Mouse (Mus musculus): ENCODE data around the gene N4bp2. TPM values are rescaled to one million over a fixed set of nuclear protein-coding genes. Genes with fewer than 3 reads are reported as not detected.
"Not testable (repeated sequence)": the region's sequence is repeated elsewhere in the genome, so short reads cannot be mapped to it uniquely, and the experiment has no call there.

N4bp2 gene
- total RNA-seq (2014; fragmentation: Nextera tagmentation) (29.1 and 76.5 TPM in 2 replicates), total RNA-seq (2017) (32.6 and 33.5 TPM in 2 replicates)

- peak; percentile 47 for ATAC-seq (replicated peaks; ENCODE audit: poor library complexity, severe bottlenecking)
Observed at GRCm38 (mm10) chr5:65763088-65763915, at the start of gene N4bp2. N4bp2 (plus strand) TSS chr5:65763521.

GRCm38 (mm10) chr5:65715084-65715483 is 48.2 kb upstream of the N4bp2 start:
- no peak for ATAC-seq (replicated peaks; ENCODE audit: poor library complexity, severe bottlenecking)

- 0 out of 2 replicates have a peak, but pooled peaks have one; percentile 35 for ATAC-seq (replicated peaks; ENCODE audit: poor library complexity, severe bottlenecking)
Observed at GRCm38 (mm10) chr5:65717063-65717902, 46.0 kb upstream of the N4bp2 start.

- not testable (repeated sequence) for ATAC-seq (replicated peaks; ENCODE audit: poor library complexity, severe bottlenecking)
Observed at GRCm38 (mm10) chr5:65717903-65718211, 45.5 kb upstream of the N4bp2 start.

GRCm38 (mm10) chr5:65718368-65718767 is 45.0 kb upstream of the N4bp2 start:
- peak; percentile 52 for ATAC-seq (replicated peaks; ENCODE audit: poor library complexity, severe bottlenecking)

- peak; percentile 93 for ATAC-seq (replicated peaks; ENCODE audit: poor library complexity, severe bottlenecking)
Observed at GRCm38 (mm10) chr5:65724311-65725054, 38.8 kb upstream of the N4bp2 start.

GRCm38 (mm10) chr5:65731173-65732007 is 31.9 kb upstream of the N4bp2 start:
- no peak for ATAC-seq (replicated peaks; ENCODE audit: poor library complexity, severe bottlenecking)

GRCm38 (mm10) chr5:65735601-65736000 is 27.7 kb upstream of the N4bp2 start:
- ATAC-seq (replicated peaks; ENCODE audit: poor library complexity, severe bottlenecking), result no peak

- ATAC-seq (replicated peaks; ENCODE audit: poor library complexity, severe bottlenecking), result peak; percentile 33; the same call in 1 of the 2 replicates
Observed at GRCm38 (mm10) chr5:65739366-65739765, 24.0 kb upstream of the N4bp2 start.

- no peak for ATAC-seq (replicated peaks; ENCODE audit: poor library complexity, severe bottlenecking)
Observed at GRCm38 (mm10) chr5:65746908-65747307, 16.4 kb upstream of the N4bp2 start.

GRCm38 (mm10) chr5:65748386-65748785 is 14.9 kb upstream of the N4bp2 start:
- ATAC-seq (replicated peaks; ENCODE audit: poor library complexity, severe bottlenecking), result no peak

- ATAC-seq (replicated peaks; ENCODE audit: poor library complexity, severe bottlenecking), result peak; percentile 68
Observed at GRCm38 (mm10) chr5:65748880-65749279, 14.4 kb upstream of the N4bp2 start.

- ATAC-seq (replicated peaks; ENCODE audit: poor library complexity, severe bottlenecking), result no peak
Observed at GRCm38 (mm10) chr5:65752021-65752420, 11.3 kb upstream of the N4bp2 start.

GRCm38 (mm10) chr5:65755859-65756258 is 7.5 kb upstream of the N4bp2 start:
- ATAC-seq (replicated peaks; ENCODE audit: poor library complexity, severe bottlenecking), result no peak

- no peak for ATAC-seq (replicated peaks; ENCODE audit: poor library complexity, severe bottlenecking)
Observed at GRCm38 (mm10) chr5:65757110-65757509, 6.2 kb upstream of the N4bp2 start.

- ATAC-seq (replicated peaks; ENCODE audit: poor library complexity, severe bottlenecking), result no peak
Observed at GRCm38 (mm10) chr5:65760041-65760440, 3.3 kb upstream of the N4bp2 start.

- no peak for ATAC-seq (replicated peaks; ENCODE audit: poor library complexity, severe bottlenecking)
Observed at GRCm38 (mm10) chr5:65760599-65760998, 2.7 kb upstream of the N4bp2 start.

GRCm38 (mm10) chr5:65761020-65761419 is 2.3 kb upstream of the N4bp2 start:
- no peak for ATAC-seq (replicated peaks; ENCODE audit: poor library complexity, severe bottlenecking)

- no peak for ATAC-seq (replicated peaks; ENCODE audit: poor library complexity, severe bottlenecking)
Observed at GRCm38 (mm10) chr5:65761921-65762320, 1.4 kb upstream of the N4bp2 start.

GRCm38 (mm10) chr5:65762686-65763085 is 635 bp upstream of the N4bp2 start:
- ATAC-seq (replicated peaks; ENCODE audit: poor library complexity, severe bottlenecking), result no peak

Measured in granulocyte monocyte progenitor cell, adult 5-6 weeks (primary cell).